Mouse (Mus musculus): ENCODE measurements around the gene Naa35.

DNA sequence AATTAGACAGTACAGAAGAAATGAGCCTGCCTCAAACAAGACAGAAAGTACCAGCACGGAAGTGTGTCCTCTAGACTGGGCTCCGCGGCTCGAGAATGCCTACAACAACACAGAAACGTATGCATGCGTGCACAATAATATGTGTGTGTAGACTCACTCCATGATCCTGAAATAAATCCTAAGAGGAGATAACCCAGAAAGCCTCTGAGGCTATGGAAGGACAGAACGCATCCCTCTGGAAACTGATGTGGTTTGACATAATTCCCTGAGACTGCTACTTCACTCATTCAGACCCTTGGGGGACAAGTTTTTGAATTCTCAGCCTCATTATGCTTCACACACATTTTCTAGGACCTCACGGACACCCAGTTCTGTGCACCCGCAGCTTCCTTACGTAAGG is 42.6 kb upstream of the Naa35 start:
- no peak for TF ChIP-seq FLI1 (IDR thresholded peaks at IDR 0.05; ENCODE audit: low read length)
- TF ChIP-seq GATA1 (IDR thresholded peaks at IDR 0.05; ENCODE audit: borderline replicate concordance, low read length) = no peak
